20 mouse cellular contexts compared by ENCODE assay signal in the genomic region with DNA sequence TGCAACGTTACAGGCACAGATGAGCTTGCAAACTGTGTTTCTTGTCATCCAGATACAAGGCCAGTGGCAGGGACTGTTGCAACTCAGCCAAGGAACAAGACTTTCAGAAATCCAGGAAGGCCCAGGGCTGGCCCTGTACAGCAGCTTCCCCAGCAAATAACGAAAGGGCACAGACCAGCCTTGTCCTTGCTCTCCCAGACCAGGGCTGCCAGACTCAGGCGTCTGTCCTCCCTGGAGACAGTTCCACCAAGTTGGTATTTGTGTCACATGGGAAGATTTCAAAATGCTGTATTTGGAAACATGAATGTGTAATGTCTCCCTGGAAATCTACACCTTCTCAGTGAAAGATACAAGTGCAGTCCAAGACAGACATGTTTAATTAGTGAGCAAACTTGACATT.
DNase-seq lines count a peak whose midpoint lies in the region; ATAC-seq and TF ChIP-seq lines count a peak whose summit lies in the region.
"Had no signal": no experiment of that assay in that cellular context is flagged by ENCODE, and none has a peak within 500 bp of the region (broad histone marks: within the 10 kb centered on the region; RNA-seq: fewer than 3 reads in every experiment).

No protein-coding gene starts in this region.

- H3K27me3 ChIP-seq in hindbrain, embryonic 14.5 days (ENCODE audit: control insufficient read depth, insufficient read depth, low read length) = no peaks in the 10 kb centered on the region
- no peaks in the 10 kb centered on the region for H3K27me3 ChIP-seq in hindbrain, postnatal 0 days (ENCODE audit: insufficient read depth, low read length)
- H3K27me3 ChIP-seq: heart, embryonic 13.5 days; limb, embryonic 13.5 days; liver, embryonic 15.5 days; megakaryocyte, embryonic 14.5 days had no signal

- no peak overlapping the region for H3K27ac ChIP-seq in hindbrain, embryonic 14.5 days
- no peak overlapping the region for H3K27ac ChIP-seq in hindbrain, postnatal 0 days
- H3K27ac ChIP-seq: heart, embryonic 13.5 days; kidney, postnatal 0 days; limb, embryonic 13.5 days; liver, embryonic 15.5 days had no signal

- no peak for ATAC-seq in hindbrain, embryonic 14.5 days (ENCODE audit: low FRiP score)
- ATAC-seq in hindbrain, postnatal 0 days = no peak
- ATAC-seq: forebrain, embryonic 16.5 days; Patski had no signal

- DNase-seq in hindbrain, embryonic 14.5 days (ENCODE audit: low spot score) = peak; percentile 37
- no peak for DNase-seq in hindbrain, postnatal 0 days (ENCODE audit: low spot score)
- DNase-seq in right cerebral cortex, postnatal 25 days = peak; percentile 14
- no peak for DNase-seq in right cerebral cortex, postnatal 36 days (ENCODE audit: low spot score in 2 of 2)
- peak; percentile 7 for DNase-seq in fibroblast of lung, adult 2 months (ENCODE audit: low read depth)
- no peak for DNase-seq in frontal cortex, adult 2 months (ENCODE audit: extremely low spot score in 1 of 2, low spot score in 1 of 2)
- no peak for DNase-seq in yolk sac, embryonic 10.5 days (ENCODE audit: low spot score)
- DNase-seq: B cell, adult 2 months; cerebellum, adult 9-11 months; gastrocnemius, postnatal 36 days; lung, postnatal 10 days; right cerebral cortex, postnatal 4 days; thymus, postnatal 14 days had no signal

- no peak overlapping the region for H3K4me3 ChIP-seq in hindbrain, embryonic 14.5 days (replicated peaks; ENCODE audit: low read length)
- H3K4me3 ChIP-seq in hindbrain, postnatal 0 days (ENCODE audit: low read length) = no peak overlapping the region
- H3K4me3 ChIP-seq: heart, embryonic 13.5 days; limb, embryonic 13.5 days; liver, embryonic 15.5 days; megakaryocyte, embryonic 14.5 days had no signal

- no peaks in the 10 kb centered on the region; the same call in 1 of the 2 replicates for H3K4me1 ChIP-seq in hindbrain, embryonic 14.5 days (replicated peaks; ENCODE audit: control insufficient read depth, insufficient read depth, low read length)
- H3K4me1 ChIP-seq in hindbrain, postnatal 0 days (ENCODE audit: insufficient read depth, low read length) = 0 out of 2 replicates have a peak, but pooled peaks cover 3% of the 10 kb centered on the region
- H3K4me1 ChIP-seq: heart, embryonic 13.5 days; limb, embryonic 13.5 days; liver, embryonic 15.5 days; megakaryocyte, embryonic 14.5 days had no signal

- 61% methylated on average over 3 of the region's 3 CpGs for WGBS in hindbrain, embryonic 14.5 days
- WGBS in hindbrain, postnatal 0 days = 50% methylated on average over 3 of the region's 3 CpGs

- no peak overlapping the region for H3K9ac ChIP-seq in hindbrain, embryonic 14.5 days
- H3K9ac ChIP-seq in hindbrain, postnatal 0 days (replicated peaks; ENCODE audit: low read length) = no peak overlapping the region
- H3K9ac ChIP-seq: heart, embryonic 13.5 days; limb, embryonic 13.5 days; liver, embryonic 15.5 days had no signal

- TF ChIP-seq CTCF in hindbrain, postnatal 0 days (IDR thresholded peaks at IDR 0.05; ENCODE audit: low read depth) = no peak

- no peaks in the 10 kb centered on the region for H3K36me3 ChIP-seq in hindbrain, embryonic 14.5 days (replicated peaks; ENCODE audit: control insufficient read depth, insufficient read depth)
- no peaks in the 10 kb centered on the region for H3K36me3 ChIP-seq in hindbrain, postnatal 0 days (ENCODE audit: insufficient read depth, low read length)
- H3K36me3 ChIP-seq: heart, embryonic 13.5 days; limb, embryonic 13.5 days; liver, embryonic 15.5 days had no signal

- H3K9me3 ChIP-seq in hindbrain, embryonic 14.5 days (ENCODE audit: control insufficient read depth, low read length) = no peaks in the 10 kb centered on the region
- no peaks in the 10 kb centered on the region for H3K9me3 ChIP-seq in hindbrain, postnatal 0 days (ENCODE audit: low read length)
- H3K9me3 ChIP-seq: heart, embryonic 13.5 days; limb, embryonic 13.5 days; liver, embryonic 15.5 days had no signal

- no peak overlapping the region for H3K4me2 ChIP-seq in hindbrain, embryonic 14.5 days (replicated peaks)
- no peak overlapping the region for H3K4me2 ChIP-seq in hindbrain, postnatal 0 days (ENCODE audit: low read depth, low read length)
- H3K4me2 ChIP-seq: heart, embryonic 13.5 days; limb, embryonic 13.5 days; liver, embryonic 15.5 days had no signal

Comparison
In these comparisons a context has a peak if more than half of its experiments do, and no peak if none do; other contexts are left out.
1. DNase-seq: peak in hindbrain, embryonic 14.5 days (single experiment), right cerebral cortex, postnatal 25 days (single experiment) and fibroblast of lung, adult 2 months (single experiment); none in hindbrain, postnatal 0 days (single experiment), right cerebral cortex, postnatal 36 days (0 of 2), frontal cortex, adult 2 months (0 of 2) and yolk sac, embryonic 10.5 days (single experiment).